Mouse (Mus musculus): ENCODE results near the gene Cpt1a. TPM values are rescaled to one million over a fixed set of nuclear protein-coding genes. Genes with fewer than 3 reads are reported as not detected.
A peak's percentile ranks its signal among the peaks of the same experiment; 100 is the strongest.

Gene Cpt1a
- polyA plus RNA-seq, 1 experiment from 2014 or later, result 62.0 TPM

GRCm38 (mm10) chr19:3326479-3327047 lies 4.4 kb downstream of the Cpt1a start:
- Histone ChIP-seq H3K4me3 (ENCODE audit: low read depth, low read length) (peak overlapping the region; percentile 74; the same call in 1 of the 2 replicates), H3K27ac (replicated peaks) (peak overlapping the region; percentile 96), H3K9me3 (ENCODE audit: control insufficient read depth, low read length) (no peaks in the 10 kb centered on the region), H3K36me3 (ENCODE audit: control insufficient read depth, insufficient read depth, low read length) (no peaks in the 10 kb centered on the region), H3K27me3 (ENCODE audit: control insufficient read depth, insufficient read depth, low read length) (no peaks in the 10 kb centered on the region), H3K4me2 (replicated peaks; ENCODE audit: low read depth) (peak overlapping the region; percentile 97; the same call in 1 of the 2 replicates), H3K9ac (ENCODE audit: low read length) (peak overlapping the region; percentile 19; the same call in 1 of the 2 replicates), H3K4me1 (replicated peaks; ENCODE audit: control insufficient read depth, insufficient read depth) (peaks cover 9% of the 10 kb centered on the region)
- WGBS, result 72% methylated on average over 12 of the region's 12 CpGs
- no peak for TF ChIP-seq CTCF (IDR thresholded peaks at IDR 0.05; ENCODE audit: low read depth)
- no peak for TF ChIP-seq EP300 (optimal IDR thresholded peaks at IDR 0.05)
- DNase-seq (ENCODE audit: low spot score) (peak; percentile 45), ATAC-seq (ENCODE audit: low FRiP score, low TSS enrichment) (no peak)

- Histone ChIP-seq H3K4me1 (replicated peaks; ENCODE audit: control insufficient read depth, insufficient read depth) (peaks cover 3% of the 10 kb centered on the region; the same call in 1 of the 2 replicates), H3K27ac (replicated peaks) (no peak overlapping the region), H3K27me3 (ENCODE audit: control insufficient read depth, insufficient read depth, low read length) (no peaks in the 10 kb centered on the region), H3K36me3 (ENCODE audit: control insufficient read depth, insufficient read depth, low read length) (no peaks in the 10 kb centered on the region), H3K9ac (ENCODE audit: low read length) (no peak overlapping the region), H3K4me2 (replicated peaks; ENCODE audit: low read depth) (no peak overlapping the region), H3K9me3 (ENCODE audit: control insufficient read depth, low read length) (no peaks in the 10 kb centered on the region), H3K4me3 (ENCODE audit: low read depth, low read length) (no peak overlapping the region)
- DNase-seq (ENCODE audit: low spot score) (no peak), ATAC-seq (ENCODE audit: low FRiP score, low TSS enrichment) (no peak)
- TF ChIP-seq EP300 (optimal IDR thresholded peaks at IDR 0.05), result no peak
- TF ChIP-seq CTCF (IDR thresholded peaks at IDR 0.05; ENCODE audit: low read depth), result no peak
- WGBS, result 72% methylated on average over 6 of the region's 6 CpGs
Observed at GRCm38 (mm10) chr19:3333247-3333646, 11.1 kb downstream of the Cpt1a start.

GRCm38 (mm10) chr19:3333694-3334515 lies 11.8 kb downstream of the Cpt1a start:
- H3K36me3 ChIP-seq (ENCODE audit: control insufficient read depth, insufficient read depth, low read length), result no peaks in the 10 kb centered on the region
- H3K9ac ChIP-seq (ENCODE audit: low read length), result no peak overlapping the region
- no peak overlapping the region for H3K4me2 ChIP-seq (replicated peaks; ENCODE audit: low read depth)
- H3K4me1 ChIP-seq (replicated peaks; ENCODE audit: control insufficient read depth, insufficient read depth), result peaks cover 3% of the 10 kb centered on the region; the same call in 1 of the 2 replicates
- no peaks in the 10 kb centered on the region for H3K9me3 ChIP-seq (ENCODE audit: control insufficient read depth, low read length)
- peak overlapping the region; percentile 35 for H3K27ac ChIP-seq (replicated peaks)
- ATAC-seq (ENCODE audit: low FRiP score, low TSS enrichment), result peak; percentile 52
- H3K4me3 ChIP-seq (ENCODE audit: low read depth, low read length), result no peak overlapping the region
- 70% methylated on average over 17 of the region's 17 CpGs for WGBS
- no peak for TF ChIP-seq CTCF (IDR thresholded peaks at IDR 0.05; ENCODE audit: low read depth)
- TF ChIP-seq EP300 (optimal IDR thresholded peaks at IDR 0.05), result peak; percentile 54
- peak; percentile 54 for DNase-seq (ENCODE audit: low spot score)
- no peaks in the 10 kb centered on the region for H3K27me3 ChIP-seq (ENCODE audit: control insufficient read depth, insufficient read depth, low read length)

GRCm38 (mm10) chr19:3334550-3334949 lies 12.4 kb downstream of the Cpt1a start:
- DNase-seq (ENCODE audit: low spot score) (no peak), ATAC-seq (ENCODE audit: low FRiP score, low TSS enrichment) (no peak)
- H3K4me2 ChIP-seq (replicated peaks; ENCODE audit: low read depth), result no peak overlapping the region
- H3K27ac ChIP-seq (replicated peaks), result peak overlapping the region; percentile 35; the same call in 1 of the 2 replicates
- H3K27me3 ChIP-seq (ENCODE audit: control insufficient read depth, insufficient read depth, low read length), result no peaks in the 10 kb centered on the region
- H3K9me3 ChIP-seq (ENCODE audit: control insufficient read depth, low read length), result no peaks in the 10 kb centered on the region
- H3K9ac ChIP-seq (ENCODE audit: low read length), result no peak overlapping the region
- WGBS, result 72% methylated on average over 4 of the region's 4 CpGs
- no peak for TF ChIP-seq EP300 (optimal IDR thresholded peaks at IDR 0.05)
- TF ChIP-seq CTCF (IDR thresholded peaks at IDR 0.05; ENCODE audit: low read depth), result no peak
- no peaks in the 10 kb centered on the region for H3K36me3 ChIP-seq (ENCODE audit: control insufficient read depth, insufficient read depth, low read length)
- H3K4me1 ChIP-seq (replicated peaks; ENCODE audit: control insufficient read depth, insufficient read depth), result peaks cover 3% of the 10 kb centered on the region; the same call in 1 of the 2 replicates
- H3K4me3 ChIP-seq (ENCODE audit: low read depth, low read length), result no peak overlapping the region

GRCm38 (mm10) chr19:3335917-3336316 lies 13.8 kb downstream of the Cpt1a start:
- 38% methylated on average over 1 of the region's 1 CpGs for WGBS
- TF ChIP-seq EP300 (optimal IDR thresholded peaks at IDR 0.05), result no peak
- no peak for TF ChIP-seq CTCF (IDR thresholded peaks at IDR 0.05; ENCODE audit: low read depth)
- no peaks in the 10 kb centered on the region for H3K9me3 ChIP-seq (ENCODE audit: control insufficient read depth, low read length)
- DNase-seq (ENCODE audit: low spot score), result no peak
- peaks cover 3% of the 10 kb centered on the region; the same call in 1 of the 2 replicates for H3K4me1 ChIP-seq (replicated peaks; ENCODE audit: control insufficient read depth, insufficient read depth)
- H3K4me2 ChIP-seq (replicated peaks; ENCODE audit: low read depth), result no peak overlapping the region
- no peaks in the 10 kb centered on the region for H3K36me3 ChIP-seq (ENCODE audit: control insufficient read depth, insufficient read depth, low read length)
- peak; percentile 67 for ATAC-seq (ENCODE audit: low FRiP score, low TSS enrichment)
- no peak overlapping the region for H3K4me3 ChIP-seq (ENCODE audit: low read depth, low read length)
- H3K9ac ChIP-seq (ENCODE audit: low read length), result no peak overlapping the region
- H3K27ac ChIP-seq (replicated peaks), result no peak overlapping the region
- no peaks in the 10 kb centered on the region for H3K27me3 ChIP-seq (ENCODE audit: control insufficient read depth, insufficient read depth, low read length)

Measured in stomach, postnatal 0 days (tissue).